Mouse (Mus musculus) hindbrain, postnatal 0 days (tissue): ENCODE data around the gene Capn10. TPM values are rescaled to one million over a fixed set of nuclear protein-coding genes. Genes with fewer than 3 reads are reported as not detected.

Experiments used
- ATAC-seq: fragments of 200-750 bp; cut with Nextera tagmentation; 2 replicates; pipeline ENCODE4 v1.8.0; 2017; ENCODE audit warnings: mild to moderate bottlenecking, moderate TSS enrichment, moderate library complexity
- DNase-seq: peaks from one replicate; pipeline ENCODE4 v3.0.0-alpha.2; 2015; ENCODE audit warnings: low spot score
- H3K27ac ChIP-seq: fragments of 300-500 bp; sonication (generic); 2 replicates; pipeline ENCODE4 v1.5.1; 2014; ENCODE audit warnings: mild to moderate bottlenecking
- H3K27me3 ChIP-seq: fragments of 300-500 bp; sonication (generic); 2 replicates; pipeline ENCODE4 v1.6.1; 2014; ENCODE audit warnings: low read length, mixed read lengths; ENCODE audit not compliant: insufficient read depth
- H3K36me3 ChIP-seq: fragments of 300-500 bp; sonication (generic); 2 replicates; pipeline ENCODE4 v1.6.1; 2014; ENCODE audit warnings: low read length, mixed read lengths; ENCODE audit not compliant: insufficient read depth
- H3K4me1 ChIP-seq: fragments of 300-500 bp; sonication (generic); 2 replicates; pipeline ENCODE4 v1.6.1; 2014; ENCODE audit warnings: antibody characterized with exemption, low read length, mixed read lengths; ENCODE audit not compliant: insufficient read depth
- H3K4me2 ChIP-seq: fragments of 300-500 bp; sonication (generic); 2 replicates; pipeline ENCODE4 v1.6.1; 2014; ENCODE audit warnings: low read depth, mild to moderate bottlenecking, low read length, moderate library complexity, mixed read lengths
- H3K4me3 ChIP-seq: fragments of 300-500 bp; sonication (generic); 2 replicates; pipeline ENCODE4 v1.5.1; 2014; ENCODE audit warnings: low read length
- H3K9ac ChIP-seq: fragments of 300-500 bp; sonication (generic); replicated peaks from 2 replicates; pipeline ENCODE4 v1.6.1; 2014; ENCODE audit warnings: mild to moderate bottlenecking, low read length, moderate library complexity, mixed read lengths
- H3K9me3 ChIP-seq: fragments of 300-500 bp; sonication (generic); 2 replicates; pipeline ENCODE4 v1.6.1; 2016; ENCODE audit warnings: low read length, mixed read lengths
- CTCF ChIP-seq: IDR thresholded peaks from 2 replicates; pipeline ENCODE4 v1.5.1; 2016; ENCODE audit warnings: antibody characterized with exemption, control low read depth, low read depth
- WGBS: fragments of 180-500 bp; shearing (Covaris S2); extraction: QIAGEN DNeasy Blood & Tissue Kit; methylation state at CpG from one replicate; pipeline ENCODE4 v1.1.7; 2014; 5-methylcytosine and 5-hydroxymethylcytosine counted together
- polyA plus RNA-seq: library from polyadenylated mRNA; unstranded; fragments of >200 nt; fragmentation: Nextera tagmentation; extraction: Ambion mirVana; gene quantifications from 2 replicates; pipeline ENCODE4 v1.2.1, GENCODE M21; 2015
- total RNA-seq: library from RNA; depleted of rRNA; stranded (reverse); fragments of >200 nt; gene quantifications from 2 replicates; pipeline ENCODE4 v1.2.3, GENCODE M21; 2014

The Capn10 gene
- total and polyA plus RNA-seq, 2 experiments from 2014 or later: 50.4 to 101 TPM

- no peaks in the 10 kb centered on the region for H3K27me3 ChIP-seq
- no peak for TF ChIP-seq CTCF
- H3K36me3 ChIP-seq: peaks cover 58% of the 10 kb centered on the region
- H3K4me1 ChIP-seq: peaks cover 12% of the 10 kb centered on the region
- no peak overlapping the region for H3K4me3 ChIP-seq
- WGBS: 92% methylated on average over 9 of the region's 9 CpGs
- DNase-seq: no peak
- no peak overlapping the region for H3K9ac ChIP-seq
- H3K9me3 ChIP-seq: no peaks in the 10 kb centered on the region
- H3K27ac ChIP-seq: no peak overlapping the region
- ATAC-seq: no peak
- H3K4me2 ChIP-seq: no peak overlapping the region
Observed at GRCm38 (mm10) chr1:92916725-92917124, 17.5 kb upstream of the Capn10 start.

- H3K27ac ChIP-seq: no peak overlapping the region
- H3K4me1 ChIP-seq: no peaks in the 10 kb centered on the region
- DNase-seq (no peak), ATAC-seq (no peak)
- no peaks in the 10 kb centered on the region for H3K27me3 ChIP-seq
- no peak overlapping the region for H3K9ac ChIP-seq
- TF ChIP-seq CTCF: no peak
- H3K36me3 ChIP-seq: peaks cover 58% of the 10 kb centered on the region
- H3K4me2 ChIP-seq: no peak overlapping the region
- H3K4me3 ChIP-seq: no peak overlapping the region
- H3K9me3 ChIP-seq: no peaks in the 10 kb centered on the region
- WGBS: 96% methylated on average over 11 of the region's 11 CpGs
Observed at GRCm38 (mm10) chr1:92919151-92919550, 15.0 kb upstream of the Capn10 start.

- Histone ChIP-seq H3K9me3 (no peaks in the 10 kb centered on the region), H3K36me3 (peaks cover 55% of the 10 kb centered on the region), H3K9ac (no peak overlapping the region), H3K27ac (no peak overlapping the region), H3K4me1 (no peaks in the 10 kb centered on the region), H3K27me3 (no peaks in the 10 kb centered on the region), H3K4me3 (no peak overlapping the region), H3K4me2 (no peak overlapping the region)
- DNase-seq: no peak
- 62% methylated on average over 12 of the region's 12 CpGs for WGBS
- TF ChIP-seq CTCF: no peak
- ATAC-seq: peak; percentile 16; the same call in 1 of the 2 replicates
Observed at GRCm38 (mm10) chr1:92919775-92920174, 14.4 kb upstream of the Capn10 start.

- ATAC-seq: no peak
- H3K36me3 ChIP-seq: peaks cover 47% of the 10 kb centered on the region
- H3K27me3 ChIP-seq: no peaks in the 10 kb centered on the region
- TF ChIP-seq CTCF: no peak
- H3K27ac ChIP-seq: no peak overlapping the region
- H3K4me1 ChIP-seq: no peaks in the 10 kb centered on the region
- no peak overlapping the region for H3K4me3 ChIP-seq
- H3K4me2 ChIP-seq: no peak overlapping the region
- no peak for DNase-seq
- no peak overlapping the region for H3K9ac ChIP-seq
- H3K9me3 ChIP-seq: no peaks in the 10 kb centered on the region
- 82% methylated on average over 7 of the region's 7 CpGs for WGBS
Observed at GRCm38 (mm10) chr1:92920474-92921200, 13.5 kb upstream of the Capn10 start.

GRCm38 (mm10) chr1:92921496-92921895 is 12.7 kb upstream of the Capn10 start:
- Histone ChIP-seq H3K27me3 (no peaks in the 10 kb centered on the region), H3K9ac (no peak overlapping the region), H3K27ac (no peak overlapping the region), H3K4me2 (no peak overlapping the region), H3K4me3 (no peak overlapping the region), H3K4me1 (no peaks in the 10 kb centered on the region), H3K9me3 (no peaks in the 10 kb centered on the region), H3K36me3 (peaks cover 38% of the 10 kb centered on the region)
- no peak for ATAC-seq
- 95% methylated on average over 4 of the region's 4 CpGs for WGBS
- no peak for DNase-seq
- no peak for TF ChIP-seq CTCF

GRCm38 (mm10) chr1:92930171-92930706 is 3.9 kb upstream of the Capn10 start:
- H3K4me1 ChIP-seq: peaks cover 5% of the 10 kb centered on the region; the same call in 1 of the 2 replicates
- no peaks in the 10 kb centered on the region for H3K27me3 ChIP-seq
- H3K9ac ChIP-seq: no peak overlapping the region
- H3K36me3 ChIP-seq: no peaks in the 10 kb centered on the region
- 23% methylated on average over 1 of the region's 1 CpGs for WGBS
- no peak for ATAC-seq
- H3K4me2 ChIP-seq: no peak overlapping the region
- no peak for DNase-seq
- no peak for TF ChIP-seq CTCF
- H3K27ac ChIP-seq: no peak overlapping the region
- no peak overlapping the region for H3K4me3 ChIP-seq
- no peaks in the 10 kb centered on the region for H3K9me3 ChIP-seq

GRCm38 (mm10) chr1:92933611-92934010 is 565 bp upstream of the Capn10 start:
- H3K27ac ChIP-seq: peak overlapping the region; percentile 98
- peak overlapping the region; percentile 79 for H3K4me3 ChIP-seq
- ATAC-seq: no peak
- peak overlapping the region; percentile 78 for H3K9ac ChIP-seq
- peak overlapping the region; percentile 83 for H3K4me2 ChIP-seq
- H3K27me3 ChIP-seq: no peaks in the 10 kb centered on the region
- H3K36me3 ChIP-seq: peaks cover 7% of the 10 kb centered on the region; the same call in 1 of the 2 replicates
- H3K4me1 ChIP-seq: peaks cover 15% of the 10 kb centered on the region; the same call in 1 of the 2 replicates
- H3K9me3 ChIP-seq: no peaks in the 10 kb centered on the region
- no peak for TF ChIP-seq CTCF
- WGBS: 75% methylated on average over 4 of the region's 4 CpGs
- DNase-seq: no peak
